Mouse (Mus musculus) layer of hippocampus, adult 9-10 months (tissue): ENCODE measurements around the gene Vars2.

ENCODE experiments used
- DNase-seq: peaks from one replicate; pipeline ENCODE4 v3.0.0; 2022; ENCODE audit warnings: low spot score

Gene Vars2

DNA sequence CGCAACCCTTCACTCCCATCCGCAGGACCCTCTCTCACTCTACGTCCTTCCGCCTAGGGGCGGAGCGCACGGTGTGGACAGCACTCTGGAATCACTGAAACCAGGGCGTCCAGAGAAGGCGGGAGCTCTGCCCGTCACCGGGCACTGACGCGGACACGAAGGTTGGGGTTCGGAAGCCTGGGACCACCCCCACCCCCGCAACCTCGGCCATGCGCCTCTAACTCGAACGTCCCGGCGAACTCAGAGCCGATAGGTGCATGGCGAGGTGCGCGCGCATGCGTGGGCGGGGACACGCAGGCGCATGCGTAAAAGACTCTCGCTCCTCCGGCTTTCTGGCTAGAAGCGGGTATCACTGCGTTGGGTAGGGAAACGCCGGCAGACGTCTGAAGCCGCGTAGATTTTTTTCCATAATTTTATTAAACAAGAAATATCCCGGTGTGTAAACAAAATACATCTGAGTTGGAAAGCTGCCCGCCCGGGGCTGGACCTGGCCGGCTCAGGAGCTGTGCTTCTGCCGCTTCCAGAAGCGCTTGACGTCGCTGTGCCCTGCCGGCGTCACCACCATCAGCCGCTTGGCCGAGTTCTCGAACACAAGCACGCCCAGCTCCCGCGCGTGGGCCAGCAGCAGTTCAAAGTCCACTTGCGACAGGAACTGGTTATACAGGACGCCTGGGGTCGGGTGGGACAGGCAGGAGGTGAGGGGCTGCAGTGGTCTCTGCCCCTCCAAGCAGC is at the start of gene Vars2:
Vars2 (minus strand) TSS at position 259 of the 732 bp plus-strand sequence.
- DNase-seq, result peak; percentile 89

DNA sequence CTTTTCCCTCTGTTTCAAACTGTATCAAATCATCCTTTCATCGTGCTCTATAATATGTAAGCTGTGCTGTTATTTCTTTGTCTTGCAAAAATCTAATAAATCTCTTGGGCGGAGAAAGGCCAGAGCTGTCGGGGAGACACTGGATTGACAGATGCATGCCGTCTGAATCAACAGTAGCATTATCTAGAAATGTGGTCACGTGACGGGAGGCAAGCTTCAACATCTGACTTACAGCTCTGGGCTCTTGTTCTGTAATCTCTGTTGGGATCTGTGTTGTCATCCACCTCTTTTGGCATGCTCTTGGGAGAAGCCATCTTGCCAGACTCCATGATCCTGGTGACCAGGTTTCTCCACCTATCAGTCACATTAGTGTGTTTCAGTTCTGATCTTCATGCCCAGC is 49.7 kb upstream of the Vars2 start:
- DNase-seq, result no peak

- no peak for DNase-seq
Measured at GRCm38 (mm10) chr17:35716114-35716513, 48.7 kb upstream of the Vars2 start.

DNA sequence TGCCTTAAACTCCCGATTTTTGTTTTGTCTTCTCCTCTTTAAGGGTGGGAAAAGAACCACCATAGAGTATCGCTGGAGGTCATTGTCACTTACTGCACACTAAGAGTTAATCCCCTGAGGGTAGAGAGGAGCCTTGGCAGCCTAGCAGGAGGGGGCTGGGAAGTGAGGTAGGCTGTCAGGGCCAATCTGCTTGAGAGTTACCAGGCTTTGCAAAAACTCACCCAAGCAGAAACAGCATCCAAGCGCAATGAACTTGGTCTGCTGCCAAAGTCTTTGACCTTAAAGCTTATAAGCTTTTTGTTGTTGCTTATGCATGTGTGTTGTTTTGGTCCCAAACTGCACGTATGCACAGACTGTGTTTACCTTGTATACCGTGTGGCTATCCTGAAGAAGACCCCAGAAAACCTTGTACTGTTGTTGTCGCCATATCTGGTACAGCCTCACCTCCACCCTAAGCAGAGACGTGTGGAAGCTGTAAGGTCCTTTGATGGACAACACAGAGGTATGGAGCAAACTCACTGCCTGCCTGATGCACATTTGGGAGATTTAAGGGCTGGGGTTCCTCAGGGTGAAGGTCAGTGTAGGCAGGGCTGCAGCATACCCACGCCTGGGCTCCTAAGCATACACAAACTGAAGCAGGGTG is 43.4 kb upstream of the Vars2 start:
- no peak for DNase-seq

DNA sequence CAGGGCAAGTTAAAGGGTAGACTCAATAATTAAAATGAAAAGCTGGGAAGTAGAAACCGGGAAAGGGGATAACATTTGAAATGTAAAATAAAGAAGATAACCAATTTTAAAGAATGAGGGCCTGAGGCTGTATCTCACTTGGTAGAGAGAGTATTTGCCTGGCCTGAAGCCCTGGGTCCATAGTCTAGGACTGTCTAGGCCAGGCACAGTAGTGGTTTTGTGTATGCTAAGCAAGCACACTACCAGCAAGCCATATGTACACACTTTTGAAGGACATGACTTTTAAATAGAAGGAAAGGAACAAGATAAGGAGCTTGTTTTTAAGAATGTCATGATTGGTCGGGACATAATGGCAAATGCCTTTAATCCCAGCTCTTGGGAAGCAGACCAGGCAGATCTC is 41.2 kb upstream of the Vars2 start:
- no peak for DNase-seq

GRCm38 (mm10) chr17:35707929-35708328 is 40.5 kb upstream of the Vars2 start:
- DNase-seq, result no peak

- DNase-seq, result no peak
Measured at GRCm38 (mm10) chr17:35705836-35706235, 38.4 kb upstream of the Vars2 start.

DNA sequence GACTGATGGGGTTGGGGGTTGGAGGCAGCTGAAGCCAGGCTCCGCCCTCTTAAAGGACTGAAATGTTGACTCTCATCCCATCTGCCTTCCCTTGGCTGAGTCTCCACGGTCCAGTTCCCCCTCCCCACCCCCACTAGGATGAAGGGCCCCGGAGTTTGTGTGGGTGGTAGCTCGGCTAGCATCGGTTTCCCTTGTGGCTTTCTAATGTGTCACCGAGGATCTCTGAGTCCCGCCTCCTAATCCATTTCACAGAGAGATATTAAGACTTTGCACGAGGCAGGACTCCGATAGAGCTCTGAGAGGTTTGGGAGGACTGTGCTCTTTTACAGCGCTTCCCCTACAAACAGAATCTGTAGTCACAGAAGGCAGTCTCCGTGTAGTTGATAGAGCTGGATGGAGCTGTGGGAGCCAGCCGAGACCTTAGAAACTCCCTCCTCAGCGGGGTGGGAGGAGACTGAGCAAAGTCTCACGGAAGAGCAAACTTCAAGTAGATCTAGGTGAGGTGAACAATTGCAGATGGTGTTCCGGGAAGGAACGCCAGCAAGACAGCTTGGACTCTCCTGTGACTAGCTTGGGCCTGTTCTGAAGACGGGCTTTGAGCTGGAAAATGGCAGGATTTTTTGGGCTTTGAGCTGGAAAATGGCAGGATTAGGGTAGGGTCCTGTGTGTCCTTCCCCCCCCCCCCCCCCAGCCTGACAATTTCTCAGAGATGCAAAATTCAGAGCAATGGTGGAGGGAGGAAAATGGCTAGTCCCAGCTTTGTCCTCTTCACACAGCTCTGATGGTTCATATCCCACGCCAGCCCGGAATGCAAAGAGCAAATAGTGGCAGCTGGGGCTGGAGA is 37.5 kb upstream of the Vars2 start, which contains the start of gene Ddr1:
Ddr1 (minus strand) TSS at position 1 of the 844 bp plus-strand sequence.
- DNase-seq, result no peak

DNA sequence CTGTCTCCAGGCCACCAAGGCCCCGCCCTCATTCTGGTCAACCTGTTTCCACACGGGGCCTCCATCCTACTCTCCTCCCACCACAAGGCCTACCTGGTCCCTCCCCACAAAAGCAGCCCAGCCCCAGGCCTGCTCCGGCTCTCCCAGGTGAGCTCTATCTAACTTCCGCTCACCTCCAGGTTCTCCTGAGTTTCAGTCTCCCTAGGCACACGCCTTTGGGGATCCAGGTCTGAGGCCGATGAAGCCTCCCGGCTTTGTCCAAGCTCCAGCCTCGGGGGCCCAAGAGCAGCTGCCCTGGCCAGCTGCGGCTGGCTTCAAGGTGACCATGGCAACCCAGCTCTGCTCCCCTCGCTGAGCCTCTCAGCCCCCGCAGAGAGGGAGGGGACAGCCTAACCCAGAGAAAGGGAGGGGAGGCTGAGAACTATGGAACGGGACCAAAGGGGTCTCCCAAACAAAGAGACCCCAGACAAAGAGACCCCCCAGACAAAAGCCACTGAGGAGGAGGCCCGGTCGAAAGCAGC is 36.4 kb upstream of the Vars2 start:
- no peak for DNase-seq

DNA sequence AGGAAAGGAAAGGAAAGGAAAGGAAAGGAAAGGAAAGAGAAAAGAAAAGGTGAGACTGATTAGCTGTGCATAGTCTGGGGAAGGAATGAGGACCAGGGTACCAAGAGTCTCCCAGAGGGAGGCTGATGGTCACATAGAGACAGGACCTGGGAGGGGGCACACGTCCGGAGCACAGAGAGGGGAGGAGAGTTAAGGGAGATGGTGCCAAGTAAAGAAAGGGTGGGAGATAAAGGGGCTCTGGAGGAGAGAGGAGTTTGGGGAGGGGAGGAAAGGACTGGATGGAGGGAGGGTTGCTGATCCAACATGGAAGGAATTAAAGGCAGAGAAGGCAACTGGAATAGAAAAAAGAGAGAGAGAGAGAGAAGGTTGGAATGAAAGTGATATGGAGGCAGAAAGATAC is 35.7 kb upstream of the Vars2 start:
- DNase-seq, result no peak

DNA sequence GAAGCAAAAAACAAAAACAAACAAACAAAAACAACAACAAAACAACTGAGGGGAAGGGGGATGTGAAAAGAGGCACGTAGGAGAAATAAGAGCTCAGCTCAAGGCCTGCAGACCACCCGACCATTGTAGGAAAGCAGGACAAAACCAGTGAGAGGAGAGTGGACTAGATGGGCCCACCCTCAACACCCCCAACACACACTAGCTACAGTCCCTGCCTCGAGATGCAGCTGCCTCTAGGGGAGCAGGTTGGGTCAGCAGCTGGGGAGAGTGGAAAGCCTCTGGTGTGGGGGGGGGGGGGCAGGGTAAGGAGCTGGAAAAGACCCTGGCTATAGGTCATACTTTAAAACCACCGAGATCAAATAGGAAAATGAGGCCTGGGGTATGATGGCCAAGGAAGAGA is 35.2 kb upstream of the Vars2 start:
- DNase-seq, result no peak

- no peak for DNase-seq
Measured at GRCm38 (mm10) chr17:35701978-35702461, 34.6 kb upstream of the Vars2 start.

DNA sequence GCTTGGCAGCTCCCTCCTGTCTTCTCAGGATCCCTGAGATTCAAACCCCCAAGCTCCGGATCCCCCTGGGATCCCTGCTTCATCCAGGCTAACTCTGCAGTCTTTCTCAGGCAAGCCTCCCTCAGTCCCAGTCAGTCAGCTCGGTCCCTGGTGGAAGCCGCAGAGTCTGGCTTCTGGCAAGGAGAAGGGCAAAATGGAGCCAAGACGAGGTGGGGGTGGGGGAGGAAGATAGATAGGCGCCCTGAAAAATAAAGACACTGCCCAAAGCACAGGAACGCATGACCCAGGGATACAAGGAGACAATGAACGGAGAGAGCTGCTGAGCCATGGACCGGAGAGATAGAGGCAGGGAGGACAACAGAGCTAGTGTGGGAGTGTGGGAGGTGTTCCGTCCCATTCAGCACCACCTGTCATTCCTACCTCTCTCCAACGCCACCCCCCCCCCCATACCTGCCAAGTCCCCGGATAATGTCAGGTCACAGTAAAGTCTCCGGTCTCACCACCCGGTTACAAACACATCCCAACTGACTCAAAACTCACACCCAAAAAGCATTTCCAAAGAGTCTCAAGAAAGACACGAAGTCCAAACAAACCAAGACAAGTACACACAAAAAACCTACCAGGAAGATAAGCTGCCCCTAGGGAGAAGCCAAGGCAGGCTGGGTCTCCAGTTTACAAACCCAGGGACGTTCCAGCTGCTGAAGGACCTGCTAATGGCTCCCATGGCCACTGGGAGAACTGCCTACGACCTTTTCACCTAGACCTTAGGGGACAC is 34.0 kb upstream of the Vars2 start:
- DNase-seq, result no peak

DNA sequence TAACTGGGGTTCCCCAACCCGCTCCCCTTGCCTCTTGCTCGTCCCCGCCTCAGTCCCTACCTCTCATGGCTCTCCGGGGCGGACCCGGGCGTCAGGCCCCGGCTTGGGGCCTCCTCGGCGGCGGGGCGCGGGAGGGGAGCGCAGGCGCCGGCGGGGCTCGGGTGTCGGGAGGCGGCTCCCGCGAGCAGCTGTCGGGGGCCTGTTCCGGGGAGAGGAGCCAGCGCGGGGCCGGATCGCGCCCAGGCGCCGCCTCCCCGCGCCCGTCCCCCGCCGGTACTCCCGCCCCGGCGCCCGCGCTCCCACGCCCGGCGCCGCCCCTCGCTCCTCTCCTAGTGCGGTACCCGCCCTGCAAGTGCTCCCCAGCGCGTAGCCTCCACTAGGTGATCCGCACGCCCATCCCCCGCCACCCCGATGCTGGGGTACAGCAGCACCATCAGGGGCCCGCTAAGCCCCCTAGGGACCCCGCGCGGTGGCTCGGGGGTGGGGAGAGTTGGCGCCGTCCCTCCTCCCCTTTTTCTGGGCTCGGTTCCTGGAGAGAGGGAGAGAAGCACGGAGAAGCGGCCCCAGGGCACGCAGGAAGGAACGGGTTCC is 33.1 kb upstream of the Vars2 start:
- DNase-seq, result no peak

GRCm38 (mm10) chr17:35699919-35700318 is 32.5 kb upstream of the Vars2 start:
- no peak for DNase-seq

GRCm38 (mm10) chr17:35698501-35698883 is 31.1 kb upstream of the Vars2 start:
- DNase-seq, result no peak

- no peak for DNase-seq
Measured at GRCm38 (mm10) chr17:35697759-35698500, 30.5 kb upstream of the Vars2 start.

DNA sequence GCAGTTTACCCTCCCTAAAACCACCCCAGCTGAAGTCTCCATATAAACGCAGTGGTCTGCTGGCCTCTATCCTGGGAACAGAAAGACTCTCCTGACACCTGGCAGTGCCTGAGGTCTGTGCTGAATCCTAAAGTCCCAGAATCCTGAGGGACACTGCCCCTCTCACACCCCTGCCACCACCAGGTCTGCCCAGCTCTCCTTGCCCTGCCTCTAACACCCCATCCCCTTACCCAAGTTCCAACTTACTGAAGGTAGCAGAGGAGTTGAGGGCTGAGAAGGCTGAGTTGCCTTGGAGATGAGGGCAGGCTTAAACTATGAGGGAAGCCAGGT is 30.0 kb upstream of the Vars2 start:
- no peak for DNase-seq

GRCm38 (mm10) chr17:35696691-35697090 is 29.3 kb upstream of the Vars2 start:
- no peak for DNase-seq

DNA sequence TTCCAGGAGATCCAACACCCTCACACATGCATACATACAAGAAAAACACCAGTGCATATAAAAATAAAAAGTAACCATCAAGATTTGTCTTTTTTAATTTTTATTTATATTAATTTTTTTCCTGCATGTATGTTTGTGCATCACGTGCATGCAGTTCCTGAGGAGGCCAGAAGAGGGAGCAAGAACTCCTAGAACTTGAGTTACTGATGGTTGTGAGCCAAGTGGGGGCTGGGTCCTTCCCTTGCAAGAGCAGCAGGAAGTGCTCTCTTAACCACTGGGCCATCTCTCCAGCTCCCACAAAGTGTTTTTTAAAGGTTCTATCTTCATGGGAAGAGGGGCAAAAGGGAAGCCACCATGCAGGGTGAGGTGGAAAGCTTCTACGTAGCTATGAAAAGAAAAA is 27.9 kb upstream of the Vars2 start:
- DNase-seq, result no peak

DNA sequence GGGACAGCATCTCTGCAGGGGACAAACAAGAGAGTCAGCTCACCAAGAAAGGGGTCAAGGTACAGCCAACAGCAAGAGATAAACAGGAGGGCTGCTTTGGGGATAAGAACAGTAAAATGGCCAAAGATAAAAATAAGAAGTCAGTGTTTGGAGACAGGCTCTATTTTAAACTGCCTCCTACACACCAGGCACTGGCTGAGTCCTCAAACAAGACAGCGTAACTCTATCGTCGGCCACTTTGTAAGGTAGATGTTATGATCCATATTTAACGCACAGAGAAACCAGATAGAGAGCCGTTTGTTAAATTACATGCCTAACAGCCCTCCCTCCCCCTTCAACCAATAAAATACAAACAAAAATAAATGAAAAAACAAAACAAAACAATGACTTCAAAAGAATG is 26.5 kb upstream of the Vars2 start:
- DNase-seq, result no peak
